Mouse (Mus musculus): ENCODE data around the gene Cadps. TPM values are rescaled to one million over a fixed set of nuclear protein-coding genes. Genes with fewer than 3 reads are reported as not detected.

The Cadps gene
- 10 to 100 TPM; 15.5 to 19.8 TPM for total RNA-seq (2021)
- long read RNA-seq, experiment 1, partial matches to known transcripts: 1 of 2 reads
- long read RNA-seq, experiment 1, other reads (novel, unspliced or antisense): 1 of 2 reads
- long read RNA-seq, experiment 2, partial matches to known transcripts: 1 of 8 reads
- long read RNA-seq, experiment 2, other reads (novel, unspliced or antisense): 7 of 8 reads

DNA sequence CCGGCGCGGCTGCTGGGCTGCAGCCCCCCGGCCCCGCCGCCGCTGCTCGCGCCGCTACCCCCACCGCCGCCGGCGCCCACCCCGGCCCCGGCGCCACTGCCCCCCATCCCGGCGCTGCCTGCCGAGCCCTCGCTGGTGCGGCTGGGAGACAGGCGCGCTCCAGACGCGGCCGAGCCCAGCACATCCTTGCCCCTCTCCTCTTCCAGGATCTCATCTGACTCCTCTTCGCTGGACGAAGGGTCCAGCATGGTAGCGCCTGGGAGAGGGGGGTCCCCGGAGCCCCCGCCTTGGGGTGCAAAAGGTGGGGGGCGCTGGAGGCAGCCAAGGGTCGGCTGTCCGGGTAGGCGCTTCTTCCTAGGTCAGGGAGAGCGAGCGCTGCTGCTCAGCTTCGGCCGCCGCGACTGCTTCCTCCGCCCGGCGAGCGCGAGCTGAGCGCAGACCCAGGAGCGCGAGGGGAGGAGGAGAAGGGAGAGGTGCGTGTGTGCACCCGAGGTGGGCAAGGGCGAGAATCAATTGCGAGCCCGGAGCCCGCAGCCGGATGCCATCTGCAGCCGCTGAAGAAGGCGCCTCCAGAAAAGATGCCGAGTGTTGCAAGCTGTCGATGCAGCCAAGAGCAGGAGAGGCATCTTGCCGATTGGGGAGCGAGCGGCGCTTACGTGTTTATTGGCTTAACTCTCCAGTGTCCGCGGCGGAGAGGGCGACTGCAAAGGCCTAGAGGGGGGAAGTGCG is at the start of gene Cadps:
TSS of gene Cadps (minus strand) at position 589 of the 729 bp plus-strand sequence.
- DNase-seq (ENCODE audit: low spot score in 2 of 2): no peak

DNA sequence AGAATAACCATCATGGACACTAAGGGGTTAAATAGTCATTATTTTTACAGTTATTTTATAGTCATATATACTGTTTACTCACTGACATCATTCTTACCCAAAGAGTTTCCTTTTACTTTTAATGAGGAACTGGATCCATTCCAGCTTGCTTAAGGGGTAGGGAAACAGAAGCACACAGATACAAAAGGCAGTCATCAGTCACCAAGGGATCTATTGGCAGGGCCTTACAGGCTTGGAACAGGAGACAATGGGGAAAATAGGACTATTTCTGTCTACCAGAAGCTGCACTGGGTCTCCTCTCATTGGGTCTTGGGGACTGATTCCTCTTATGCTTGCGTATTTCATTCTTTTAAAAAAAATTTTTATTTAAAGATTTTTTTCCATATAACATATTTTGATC is 46.7 kb upstream of the Cadps start:
- no peak for DNase-seq (ENCODE audit: low spot score in 2 of 2)

DNA sequence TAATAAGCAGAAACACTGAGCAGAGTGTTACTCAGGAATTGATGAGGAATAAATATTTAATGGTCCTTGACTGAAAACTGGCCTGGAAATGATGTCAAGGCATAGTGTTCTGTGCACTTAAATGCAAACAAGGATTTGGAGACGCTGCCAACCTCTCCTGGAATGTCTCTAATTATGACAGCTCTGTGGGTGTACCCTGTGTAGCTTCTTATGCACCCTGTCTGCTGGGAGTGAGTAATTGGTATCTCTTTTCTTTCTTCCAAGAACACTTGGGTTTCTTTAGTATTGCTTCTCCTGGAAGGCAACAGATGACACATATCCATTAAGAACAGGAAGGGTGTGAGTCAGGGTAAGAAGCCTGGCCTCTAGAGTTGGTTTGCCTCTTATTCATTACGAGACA is 42.4 kb upstream of the Cadps start:
- DNase-seq (ENCODE audit: low spot score in 2 of 2): no peak

DNA sequence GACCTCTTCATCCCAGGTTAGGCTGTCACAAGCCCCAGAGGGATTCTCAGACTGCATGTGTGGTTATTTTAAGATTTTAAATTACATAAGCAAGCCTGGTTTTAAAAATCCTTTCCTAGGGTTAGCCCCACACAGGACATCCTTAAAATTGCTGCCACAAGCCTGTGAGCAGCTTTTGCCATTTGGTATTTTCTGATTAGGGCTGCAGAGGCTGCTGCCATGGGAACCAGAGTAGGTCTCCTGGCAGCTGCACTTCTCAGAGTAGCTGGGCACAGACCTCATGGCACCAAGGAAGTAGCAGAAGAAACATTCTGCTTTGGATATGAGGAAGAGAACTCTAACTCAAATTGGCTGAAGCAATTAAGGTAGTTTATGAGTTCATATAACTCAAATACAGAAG is 21.0 kb upstream of the Cadps start:
- no peak for DNase-seq (ENCODE audit: low spot score in 2 of 2)

DNA sequence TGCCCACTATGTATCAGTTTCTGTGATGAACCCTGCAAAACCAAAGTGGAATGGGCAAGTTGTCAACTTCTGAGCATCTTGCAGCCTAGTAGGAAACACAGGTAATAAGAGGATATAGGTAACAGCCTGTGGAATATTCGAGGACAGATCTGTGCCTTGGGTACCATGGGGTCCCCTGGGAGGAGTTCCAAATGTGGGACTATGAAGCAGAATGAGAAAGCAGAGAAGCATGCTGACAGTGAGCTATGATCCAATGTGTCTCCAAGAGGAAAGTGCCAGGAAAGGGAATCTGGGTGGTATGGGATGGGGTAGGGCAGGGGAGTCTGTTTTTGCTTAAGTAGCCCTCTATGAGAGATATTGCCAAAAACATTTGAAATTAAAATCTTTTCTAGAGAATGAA is 16.6 kb upstream of the Cadps start:
- DNase-seq (ENCODE audit: low spot score in 2 of 2): no peak

DNA sequence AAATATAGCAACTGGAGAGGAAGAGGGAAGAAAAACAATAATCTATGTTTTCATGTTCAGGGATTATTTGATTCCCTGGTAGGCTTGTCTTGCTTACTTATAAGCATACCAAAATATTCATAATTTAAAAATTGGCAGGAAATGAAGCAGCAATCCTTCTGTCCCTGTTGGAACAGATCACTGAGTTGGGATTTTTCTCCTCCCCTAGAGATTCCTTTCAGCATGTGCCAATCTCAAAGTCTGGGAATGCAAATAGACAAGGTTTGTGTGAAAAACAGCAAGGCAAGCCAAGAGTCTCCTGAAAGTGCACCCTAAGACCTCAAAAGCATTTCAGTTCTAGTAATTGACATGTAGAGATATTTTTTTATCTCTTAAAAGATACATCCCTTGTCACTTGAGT is 16.1 kb upstream of the Cadps start:
- no peak for DNase-seq (ENCODE audit: low spot score in 2 of 2)

DNA sequence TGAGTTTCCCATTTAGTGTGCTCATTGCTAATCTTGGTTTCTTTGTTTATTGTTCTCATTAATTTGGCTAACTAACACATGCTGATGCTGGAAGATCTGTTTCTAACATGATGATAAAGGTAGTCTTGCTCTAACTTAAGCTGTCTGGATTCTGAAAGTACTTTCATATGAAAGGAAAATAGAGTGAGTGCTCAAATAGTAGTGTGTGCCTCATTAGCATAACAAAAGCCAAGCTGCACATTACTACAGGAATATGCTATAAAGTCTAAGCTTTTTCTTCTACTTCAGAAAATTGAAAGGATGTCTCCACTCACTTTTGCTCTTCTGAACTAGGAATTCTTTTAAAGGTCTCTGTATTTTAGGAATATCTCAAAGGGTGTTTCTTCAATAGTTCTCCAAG is 15.4 kb upstream of the Cadps start:
- no peak for DNase-seq (ENCODE audit: low spot score in 2 of 2)

DNA sequence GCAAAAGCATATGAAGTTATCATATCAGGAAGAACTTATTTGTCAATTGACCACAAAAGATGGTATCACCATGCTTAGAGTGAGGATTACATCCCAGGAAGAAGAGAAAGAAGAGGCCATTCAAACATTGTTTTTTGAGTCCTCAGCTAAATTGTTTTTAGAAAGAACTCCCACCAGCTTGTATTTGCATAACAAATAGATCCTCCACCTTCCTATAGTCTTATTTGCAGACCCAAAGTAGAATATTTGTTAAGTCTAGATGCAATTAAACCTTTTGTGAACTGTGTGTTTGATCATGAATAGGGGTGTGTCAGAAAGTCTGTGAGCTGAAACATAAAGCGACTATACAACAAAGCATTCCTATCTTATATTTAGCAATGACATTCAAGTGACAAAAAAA is 15.0 kb upstream of the Cadps start:
- DNase-seq (ENCODE audit: low spot score in 2 of 2): no peak

DNA sequence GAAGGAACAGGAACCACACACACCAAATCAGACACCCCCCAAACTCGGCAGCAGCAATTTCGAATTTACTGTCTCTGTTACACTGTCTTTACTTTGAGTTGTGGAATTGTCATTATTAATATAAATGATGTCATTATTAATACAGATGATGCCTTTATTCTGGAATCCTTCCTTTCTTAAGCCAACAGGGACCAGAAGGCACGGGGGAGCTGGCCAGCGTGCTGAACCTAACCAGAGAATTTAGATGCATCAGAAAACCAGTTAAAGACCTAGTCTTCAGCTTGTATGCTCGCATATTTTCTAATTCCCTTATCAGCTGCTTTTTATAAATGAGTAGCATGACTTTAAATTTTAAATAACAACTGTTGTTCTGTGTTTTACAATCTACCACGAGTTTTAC is 902 bp upstream of the Cadps start:
- peak; percentile 4 to 7 for DNase-seq (ENCODE audit: low spot score in 2 of 2)

DNA sequence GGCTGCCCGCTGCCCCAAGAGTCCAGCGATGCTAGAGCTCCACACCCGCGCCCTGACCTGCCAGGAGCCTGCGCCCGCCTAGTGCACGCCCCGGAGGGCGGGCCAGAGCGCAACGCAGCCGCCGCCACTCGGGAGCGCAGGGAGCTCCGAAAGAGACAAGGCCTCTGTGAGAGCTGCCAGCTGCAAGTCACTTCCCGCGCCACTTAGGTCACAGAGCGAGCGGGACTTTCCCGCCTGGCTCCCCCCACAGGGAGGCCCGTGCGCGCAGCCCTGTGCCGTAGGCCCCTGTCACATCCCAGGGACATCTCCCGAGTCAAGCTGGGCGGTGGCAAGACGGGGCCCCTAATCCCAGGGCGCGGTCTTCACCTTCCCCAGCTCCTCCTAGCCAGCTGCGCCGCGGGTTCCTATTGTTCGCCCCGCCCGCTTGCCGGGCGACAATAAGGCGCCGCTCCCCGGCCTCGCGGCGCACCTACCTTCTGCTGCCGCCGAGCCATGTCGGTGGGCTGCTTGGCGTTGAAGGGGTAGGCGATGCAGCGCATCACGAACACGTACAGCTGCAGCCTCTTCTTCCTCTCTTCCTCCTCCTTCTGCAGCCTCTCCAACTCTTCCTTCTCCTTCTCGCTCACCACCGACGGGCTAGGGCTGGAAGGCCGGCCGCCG is 918 bp downstream of the Cadps start:
- DNase-seq (ENCODE audit: low spot score in 2 of 2): peak; percentile 8

DNA sequence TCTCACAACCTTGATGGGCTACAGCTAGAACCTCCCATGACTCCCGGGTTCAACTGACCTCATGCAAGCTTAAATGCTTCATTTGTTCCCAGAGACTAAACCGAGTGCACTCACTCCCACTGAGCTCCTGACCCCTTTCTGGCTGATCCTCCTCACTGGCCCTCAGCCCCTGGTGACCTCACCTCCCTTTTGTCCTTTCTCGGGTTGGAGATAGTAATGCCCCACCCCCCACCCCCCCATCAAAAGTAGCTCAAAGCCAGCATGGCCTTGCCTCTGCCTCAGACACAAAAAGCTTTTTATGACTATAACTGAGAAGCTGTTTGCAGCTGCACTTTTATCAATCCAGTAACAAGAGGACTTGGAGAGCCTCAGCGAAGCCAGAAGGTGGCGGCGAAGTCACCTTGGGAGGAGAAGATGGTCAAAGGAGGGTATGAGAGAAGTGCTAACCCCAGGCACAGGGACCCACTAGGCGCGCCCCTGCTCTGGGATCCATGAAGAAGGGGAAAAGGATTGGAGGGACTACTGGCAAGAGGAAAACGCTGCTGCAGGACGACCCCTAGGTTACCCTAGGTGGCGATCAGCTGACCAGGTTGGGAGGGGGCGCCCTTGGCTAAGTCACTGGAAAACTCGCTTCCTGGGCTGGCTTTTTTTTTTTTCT is 1.6 kb downstream of the Cadps start:
- no peak for DNase-seq (ENCODE audit: low spot score in 2 of 2)

DNA sequence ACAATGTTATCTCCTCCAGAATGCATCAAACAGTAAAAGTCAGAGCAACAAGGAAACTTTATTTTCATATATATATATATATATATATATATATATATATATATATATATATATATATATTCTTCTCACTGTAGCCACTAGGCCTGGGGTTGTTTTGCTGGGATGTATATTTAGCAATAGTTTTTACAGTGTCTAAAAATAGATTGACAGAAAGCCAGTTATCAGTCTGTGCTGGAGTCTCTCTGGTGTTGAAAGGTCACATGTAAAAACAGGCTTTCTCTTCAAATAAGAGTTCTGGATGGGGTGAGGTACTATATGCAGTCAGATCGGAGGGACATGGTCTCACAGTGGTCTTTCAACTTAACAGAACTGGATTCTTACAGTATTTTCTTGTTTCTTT is 2.7 kb downstream of the Cadps start:
- no peak for DNase-seq (ENCODE audit: low spot score in 2 of 2)

DNA sequence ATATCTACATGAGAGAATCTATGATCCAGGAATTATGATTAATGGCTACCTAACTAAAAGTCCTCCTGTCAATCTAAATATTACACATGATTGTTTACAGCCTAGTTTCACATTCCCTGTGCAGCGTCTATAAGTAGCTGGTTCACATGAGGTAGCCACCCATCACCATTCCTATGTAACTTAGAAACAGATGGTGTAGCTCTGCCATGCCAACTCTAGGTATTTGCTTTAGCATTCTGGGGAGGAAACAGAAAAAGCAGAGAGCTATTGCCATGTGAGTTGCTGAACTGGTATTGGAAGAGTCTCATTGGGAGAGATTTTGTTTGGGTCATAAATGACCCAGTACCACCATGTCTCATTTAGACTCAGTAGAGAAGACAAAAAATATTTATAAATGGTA is 4.4 kb downstream of the Cadps start:
- DNase-seq (ENCODE audit: low spot score in 2 of 2): no peak

DNA sequence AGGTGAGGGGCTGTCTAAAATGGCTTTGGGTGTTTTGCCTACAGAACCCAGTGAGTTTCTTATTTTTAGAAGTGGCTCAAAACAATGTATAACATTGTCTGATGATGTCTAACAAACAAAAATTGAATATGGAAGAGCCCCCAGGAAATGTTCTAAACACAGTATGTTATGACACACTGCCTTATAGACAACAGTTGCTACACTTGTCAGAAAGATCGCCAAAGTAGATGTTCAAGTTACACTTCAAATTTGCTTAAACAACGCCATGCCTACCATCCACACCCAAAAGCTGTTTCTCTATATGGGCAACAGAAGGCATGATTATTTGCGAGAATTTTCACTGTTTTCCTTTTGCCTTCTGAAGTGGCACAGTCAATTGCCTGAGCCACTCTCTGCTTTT is 10.8 kb downstream of the Cadps start:
- DNase-seq (ENCODE audit: low spot score in 2 of 2): no peak

DNA sequence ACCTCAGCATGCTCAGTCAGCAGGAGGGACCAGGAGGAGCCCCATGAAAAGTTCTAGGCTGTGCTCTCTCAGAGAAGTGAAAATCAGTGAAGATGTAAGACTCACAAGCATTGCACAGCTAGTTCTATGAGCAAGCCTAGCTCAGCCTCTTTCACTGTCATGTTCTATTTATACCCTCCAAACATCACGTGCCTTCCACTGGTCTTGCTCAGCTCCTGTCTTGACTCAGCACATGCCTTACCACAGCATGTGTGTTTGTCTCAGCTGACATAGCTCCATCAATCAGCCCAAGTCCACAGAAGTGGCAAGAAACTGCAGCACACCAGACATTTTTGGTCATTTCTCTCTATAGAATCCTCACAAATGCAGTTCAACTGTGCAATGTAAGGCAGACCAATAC is 19.9 kb downstream of the Cadps start:
- no peak for DNase-seq (ENCODE audit: low spot score in 2 of 2)

DNA sequence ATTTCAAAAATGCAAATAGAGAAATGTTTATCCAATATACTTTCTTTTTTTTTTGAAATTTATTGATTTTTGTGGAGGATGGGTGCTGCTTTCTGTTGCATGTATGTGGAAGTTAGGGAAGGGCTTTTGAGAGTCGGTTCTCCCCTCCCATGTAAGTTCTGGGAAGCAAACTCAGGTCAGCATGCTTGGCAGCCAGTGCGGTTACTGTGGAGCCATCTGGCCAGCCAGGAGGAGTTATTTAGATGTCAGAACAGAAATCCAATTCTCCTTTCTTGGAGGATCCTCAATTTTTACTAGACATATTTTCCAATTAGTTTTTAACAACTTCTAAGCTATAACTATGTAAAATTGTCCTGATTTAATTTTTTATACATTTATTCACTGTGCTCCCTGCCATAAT is 21.8 kb downstream of the Cadps start:
- no peak for DNase-seq (ENCODE audit: low spot score in 2 of 2)

DNA sequence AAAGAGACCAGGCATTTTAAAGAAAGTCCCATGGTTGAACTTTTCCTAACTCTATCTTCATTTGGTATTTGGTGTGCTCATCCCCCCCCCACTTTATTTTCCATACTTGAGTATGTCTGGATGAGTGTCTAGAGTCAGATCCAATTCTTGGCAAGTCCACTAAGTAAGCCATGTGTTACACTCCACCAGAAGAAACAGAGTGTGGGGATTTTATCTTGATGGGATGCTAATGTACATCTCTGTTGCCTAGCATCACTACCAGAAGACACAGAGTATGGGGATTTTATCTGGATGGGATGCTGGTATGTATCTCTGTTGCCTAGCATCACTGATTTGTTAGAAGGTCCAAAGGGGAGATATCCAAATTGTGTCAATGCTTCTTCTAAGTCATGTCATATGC is 24.0 kb downstream of the Cadps start:
- DNase-seq (ENCODE audit: low spot score in 2 of 2): no peak

DNA sequence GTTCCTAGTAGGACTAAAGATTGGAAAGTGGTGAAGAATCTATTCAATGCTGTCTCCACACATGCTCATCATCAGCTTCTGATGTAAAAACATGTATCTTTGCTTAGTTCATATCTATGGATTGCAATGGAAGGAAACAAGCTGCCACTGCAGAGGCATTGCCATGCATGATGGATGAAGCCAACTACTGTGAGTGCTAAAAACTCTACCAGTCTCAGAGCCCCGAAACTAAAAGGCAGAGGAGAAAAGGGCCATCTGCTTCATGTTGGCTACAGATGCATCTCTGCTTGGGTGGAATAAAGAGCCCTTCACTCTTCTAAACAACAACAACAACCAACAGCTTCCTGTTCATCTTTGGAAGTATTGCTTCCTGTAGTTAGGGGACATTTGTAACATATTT is 38.6 kb downstream of the Cadps start:
- no peak for DNase-seq (ENCODE audit: low spot score in 2 of 2)

DNA sequence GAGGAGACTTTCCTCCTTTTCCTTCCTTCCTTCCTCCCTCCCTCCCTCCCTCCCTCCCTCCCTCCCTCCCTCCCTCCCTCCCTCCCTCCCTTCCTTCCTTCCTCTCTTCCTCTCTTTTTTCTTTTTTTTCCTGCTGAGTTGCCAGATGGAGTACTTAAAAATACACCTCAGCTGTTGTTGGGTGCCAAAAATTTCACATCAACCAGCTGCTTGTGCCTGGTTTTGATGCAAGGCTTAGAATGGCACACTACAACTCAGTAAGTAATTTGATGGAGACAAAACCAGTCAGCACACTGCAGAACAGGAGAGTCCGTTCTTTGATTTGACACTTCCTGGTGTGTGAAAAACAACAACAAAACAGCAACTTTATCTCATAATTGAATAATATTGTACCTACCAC is 42.9 kb downstream of the Cadps start:
- no peak for DNase-seq (ENCODE audit: low spot score in 2 of 2)

DNA sequence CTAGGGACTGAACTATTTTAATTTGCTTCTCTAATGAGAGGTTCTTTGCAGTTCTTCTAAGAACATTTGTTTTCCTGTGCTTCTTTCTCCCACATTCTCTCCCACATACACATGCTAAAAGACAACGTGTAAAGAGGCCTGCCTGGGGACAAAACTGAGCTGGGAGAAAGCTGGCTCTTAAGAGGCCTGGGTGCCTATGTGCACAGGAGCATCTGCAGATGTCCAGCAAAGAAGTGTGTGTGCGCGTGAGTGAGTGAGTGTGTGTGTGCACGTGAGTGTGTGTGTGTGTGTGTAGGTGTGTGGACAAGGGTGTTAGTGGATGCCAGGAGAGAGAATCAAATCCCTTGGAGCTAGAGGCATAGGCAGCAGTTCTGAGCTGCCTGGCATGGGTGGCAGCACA is 44.9 kb downstream of the Cadps start:
- DNase-seq (ENCODE audit: low spot score in 2 of 2): no peak

DNA sequence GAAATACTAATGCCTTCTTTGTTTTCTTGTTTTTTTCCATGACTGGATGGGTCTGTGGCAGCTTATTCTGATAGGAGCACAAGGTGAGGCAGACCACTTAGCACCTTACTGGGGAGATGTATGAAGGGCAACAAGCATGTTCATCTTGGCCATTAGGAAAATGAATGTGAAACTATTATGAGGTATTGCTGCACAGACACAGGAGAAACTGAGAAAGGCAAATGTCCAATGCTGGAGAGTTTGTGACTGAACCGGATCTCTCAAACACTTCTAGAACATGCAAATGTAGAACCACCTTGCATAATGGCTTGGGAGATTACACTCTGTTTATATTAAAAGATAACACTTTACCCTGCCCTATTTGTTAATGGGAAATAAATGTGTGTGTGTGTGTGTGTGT is 54.0 kb downstream of the Cadps start:
- DNase-seq (ENCODE audit: low spot score in 2 of 2): no peak

DNA sequence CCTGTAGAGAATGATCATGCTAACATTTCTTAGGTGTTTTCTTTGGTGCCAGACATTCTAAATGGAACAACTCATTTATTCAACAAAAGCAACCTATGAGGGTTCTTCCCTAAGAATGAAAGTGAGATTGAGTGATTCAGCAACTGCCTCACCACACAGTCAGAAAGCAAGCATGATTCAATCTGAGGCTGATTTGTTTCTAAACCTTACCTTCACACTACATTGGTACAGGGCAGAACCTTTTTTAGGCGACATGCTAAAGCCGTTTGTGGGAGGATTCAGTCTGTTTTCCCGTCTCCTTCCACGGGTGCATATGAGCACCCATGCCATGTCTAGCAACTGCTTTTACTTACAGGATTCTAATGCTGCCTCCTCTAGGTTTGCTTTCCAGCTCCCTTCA is 69.6 kb downstream of the Cadps start:
- no peak for DNase-seq (ENCODE audit: low spot score in 2 of 2)
